Mouse (Mus musculus): ENCODE measurements around the gene 2900011O08Rik. TPM values are rescaled to one million over a fixed set of nuclear protein-coding genes. Genes with fewer than 3 reads are reported as not detected.

2900011O08Rik gene
- total RNA-seq, 2 experiments from 2014 or later: not detected

DNA sequence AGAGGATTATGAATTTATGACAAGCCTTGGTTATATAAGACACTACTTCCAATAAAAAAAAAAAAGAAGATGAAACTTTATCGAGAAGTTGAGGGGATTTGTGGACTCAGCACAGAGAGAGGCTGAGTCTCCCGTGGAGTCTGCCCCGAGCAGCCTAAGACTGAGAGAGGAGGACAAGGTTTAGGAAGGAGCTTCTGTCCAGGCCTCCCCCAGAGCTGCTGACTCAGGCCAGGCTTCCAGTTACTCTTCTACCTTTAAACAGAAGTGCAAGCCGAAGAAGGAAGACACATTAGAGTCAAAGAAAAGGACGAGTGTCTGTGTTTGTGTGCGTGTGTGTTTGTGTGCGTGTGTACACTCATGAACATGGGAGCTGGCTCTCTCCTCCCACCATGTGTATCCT, 144.4 kb downstream of the 2900011O08Rik start:
- no peak for ATAC-seq (ENCODE audit: poor library complexity, severe bottlenecking)

- ATAC-seq (ENCODE audit: poor library complexity, severe bottlenecking): no peak; the same call in 1 of the 2 replicates
Measured at GRCm38 (mm10) chr16:14131376-14131775, 145.0 kb downstream of the 2900011O08Rik start.

DNA sequence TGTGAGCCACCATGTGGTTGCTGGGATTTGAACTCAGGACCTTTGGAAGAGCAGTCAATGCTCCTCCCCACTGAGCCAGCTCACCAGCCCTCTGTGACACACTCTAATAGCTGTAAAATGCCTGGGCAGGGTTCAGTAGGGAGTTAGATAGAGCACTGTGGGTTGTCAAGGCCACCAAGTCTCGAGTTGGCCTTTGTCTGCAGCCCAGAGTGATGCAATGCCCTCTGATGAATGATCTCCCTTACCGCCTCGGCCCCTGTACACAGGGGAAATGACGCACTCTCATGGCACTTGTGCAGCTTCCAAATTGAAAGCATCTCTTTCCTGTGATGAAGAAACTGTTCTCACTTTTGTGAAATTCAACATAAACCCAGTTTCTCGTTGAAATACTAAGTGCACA, 145.4 kb downstream of the 2900011O08Rik start:
- peak; percentile 80 for ATAC-seq (ENCODE audit: poor library complexity, severe bottlenecking)

DNA sequence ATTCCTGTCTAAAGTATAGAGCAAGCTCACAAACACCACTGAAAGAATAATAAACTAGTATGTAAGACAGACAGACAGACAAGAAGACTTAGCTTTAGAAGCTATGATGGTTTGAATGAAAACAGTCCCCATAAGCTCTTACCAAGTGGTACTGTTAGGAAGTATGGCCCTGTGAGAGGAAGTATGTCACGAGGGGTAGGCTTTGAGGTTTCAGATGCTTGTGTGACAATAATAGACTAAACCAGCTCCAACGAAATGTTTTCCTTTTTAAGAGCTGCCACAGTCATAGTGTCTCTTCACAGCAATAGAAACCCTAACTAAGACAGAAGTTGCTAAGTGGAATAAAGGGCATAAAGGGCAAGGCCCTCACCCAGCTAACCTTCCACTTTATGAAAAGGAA, 148.6 kb downstream of the 2900011O08Rik start:
- peak; percentile 75 for ATAC-seq (ENCODE audit: poor library complexity, severe bottlenecking)

DNA sequence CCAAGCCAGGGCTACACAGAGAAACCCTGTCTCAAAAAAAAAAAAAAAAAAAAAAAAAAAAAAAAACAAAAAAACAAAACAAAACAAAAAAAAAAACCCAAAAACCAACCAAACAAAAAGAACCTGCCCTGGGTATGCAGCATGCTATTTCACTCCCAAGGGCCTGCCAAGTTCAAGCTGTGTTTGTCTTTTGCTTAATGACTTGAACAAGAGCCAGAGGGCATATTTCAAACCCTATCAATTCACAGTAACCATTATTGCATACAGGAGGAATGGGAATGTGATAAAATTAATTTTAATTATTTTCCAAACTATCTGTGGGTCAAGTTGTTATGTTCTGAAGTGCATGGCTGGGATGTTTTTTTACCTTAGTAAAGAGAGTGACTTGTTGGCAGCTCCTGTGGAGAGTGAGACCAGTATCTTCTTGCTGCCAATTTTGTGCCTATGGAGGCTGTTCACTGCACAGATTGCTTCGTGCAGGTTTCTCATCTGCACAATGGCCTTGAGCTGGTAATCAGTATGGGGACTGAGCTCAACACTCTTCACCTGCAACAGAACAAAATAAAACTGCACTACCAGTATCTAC, 151.7 kb downstream of the 2900011O08Rik start:
- no peak for ATAC-seq (ENCODE audit: poor library complexity, severe bottlenecking)

DNA sequence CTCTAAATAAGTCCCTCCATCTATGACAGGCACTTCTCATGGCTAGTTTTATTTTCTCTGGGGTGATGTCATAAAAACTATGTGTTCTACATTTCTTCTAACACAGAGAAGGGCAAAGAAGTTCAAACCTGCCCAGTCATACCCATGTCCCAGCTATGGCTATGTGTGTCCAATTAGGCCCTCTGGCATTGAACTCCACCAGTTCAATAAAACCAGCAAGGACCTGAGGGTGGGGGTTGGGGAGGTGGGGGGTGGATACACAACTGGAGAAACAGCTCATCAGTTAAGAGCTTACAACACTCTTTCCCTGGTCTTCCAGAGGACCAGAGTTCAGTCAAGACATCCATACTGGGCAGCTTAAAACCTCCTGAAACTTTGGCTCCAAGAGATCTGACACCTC, 152.7 kb downstream of the 2900011O08Rik start:
- ATAC-seq (ENCODE audit: poor library complexity, severe bottlenecking): no peak

GRCm38 (mm10) chr16:14143298-14143697, 156.9 kb downstream of the 2900011O08Rik start:
- ATAC-seq (ENCODE audit: poor library complexity, severe bottlenecking): no peak

DNA sequence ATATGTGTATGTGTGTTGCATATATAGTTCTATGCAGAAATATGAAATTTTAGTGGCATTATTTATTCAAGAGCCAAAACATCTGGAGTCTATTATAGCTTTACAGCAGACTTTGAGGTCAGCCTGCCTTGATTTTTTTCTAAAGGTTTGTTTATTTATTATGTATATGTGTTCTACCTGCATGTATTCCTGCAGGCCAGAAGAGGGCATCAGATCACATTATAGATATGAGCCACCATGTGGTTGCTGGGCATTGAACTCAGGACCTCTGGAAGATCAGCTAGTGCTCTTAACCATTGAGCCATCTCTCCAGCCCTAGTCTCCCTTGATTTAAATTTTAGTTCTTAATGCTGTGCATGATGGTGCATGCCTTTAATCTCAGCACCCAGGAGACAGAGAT, 161.3 kb downstream of the 2900011O08Rik start:
- ATAC-seq (ENCODE audit: poor library complexity, severe bottlenecking): no peak

Other genes with a start within 250 kb of the 2900011O08Rik start
- 14.5 and 16.3 TPM in 2 replicates for gene Rrn3, start 205.9 kb upstream of the 2900011O08Rik start, total RNA-seq (2015)
- gene Rrn3, start 205.9 kb upstream of the 2900011O08Rik start, total RNA-seq (2017): 24.6 and 26.3 TPM in 2 replicates
- gene Ntan1, start 167.8 kb upstream of the 2900011O08Rik start, total RNA-seq (2015): 93.7 and 107 TPM in 2 replicates
- gene Ntan1, start 167.8 kb upstream of the 2900011O08Rik start, total RNA-seq (2017): 72.4 and 80.9 TPM in 2 replicates
- gene Pdxdc1, start 83.5 kb upstream of the 2900011O08Rik start, total RNA-seq (2015): 38.3 and 46.8 TPM in 2 replicates
- 44.7 and 56.9 TPM in 2 replicates for gene Pdxdc1, start 83.5 kb upstream of the 2900011O08Rik start, total RNA-seq (2017)
- gene Mpv17l, start 83.4 kb upstream of the 2900011O08Rik start, total RNA-seq (2015): 0.87 and 1.7 TPM in 2 replicates
- gene Mpv17l, start 83.4 kb upstream of the 2900011O08Rik start, total RNA-seq (2017): 0.12 and 0.37 TPM in 2 replicates
- not detected in 2 replicates for gene Ifitm7, start 284 bp downstream of the 2900011O08Rik start, total RNA-seq (2015)
- 0.22 TPM in 1 of 2 replicates, not detected in the other for gene Ifitm7, start 284 bp downstream of the 2900011O08Rik start, total RNA-seq (2017)
- 41.4 and 42.3 TPM in 2 replicates for gene Nde1, start 176.7 kb downstream of the 2900011O08Rik start, total RNA-seq (2015)
- 73.0 and 88.6 TPM in 2 replicates for gene Nde1, start 176.7 kb downstream of the 2900011O08Rik start, total RNA-seq (2017)
- gene Marf1, start 176.7 kb downstream of the 2900011O08Rik start, total RNA-seq (2015): 41.1 and 46.4 TPM in 2 replicates
- gene Marf1, start 176.7 kb downstream of the 2900011O08Rik start, total RNA-seq (2017): 27.9 and 34.8 TPM in 2 replicates